Comparison of ENCODE assay signal across 12 mouse cellular contexts in genomic region chr5:50293794-50294193, GRCm38 (mm10).
DNase-seq lines count a peak whose midpoint lies in the region; ATAC-seq and TF ChIP-seq lines count a peak whose summit lies in the region.
"Had no signal": no experiment of that assay in that cellular context is flagged by ENCODE, and none has a peak within 500 bp of the region (broad histone marks: within the 10 kb centered on the region; RNA-seq: fewer than 3 reads in every experiment).

No protein-coding gene starts in this region.

- no peak overlapping the region for H3K4me2 ChIP-seq in hindbrain, postnatal 0 days (ENCODE audit: low read depth, low read length)
- H3K4me2 ChIP-seq in hindbrain, embryonic 16.5 days (ENCODE audit: low read length): no peak overlapping the region
- no peak overlapping the region for H3K4me2 ChIP-seq in midbrain, postnatal 0 days (ENCODE audit: low read depth, low read length, poor library complexity, severe bottlenecking)
- no peak overlapping the region for H3K4me2 ChIP-seq in midbrain, embryonic 15.5 days
- H3K4me2 ChIP-seq: forebrain, embryonic 15.5 days; limb, embryonic 15.5 days had no signal

- DNase-seq in hindbrain, postnatal 0 days (ENCODE audit: low spot score): peak; percentile 5
- DNase-seq in midbrain, postnatal 0 days (ENCODE audit: low spot score): no peak
- DNase-seq in c-Kit-positive CD71-positive TER-119-negative erythroid progenitor cells, embryonic 14.5 days (ENCODE audit: low read depth): peak; percentile 2
- no peak for DNase-seq in adrenal gland, postnatal 25 days

- no peak for ATAC-seq in hindbrain, postnatal 0 days
- ATAC-seq in hindbrain, embryonic 16.5 days: no peak
- no peak for ATAC-seq in midbrain, postnatal 0 days (ENCODE audit: low FRiP score)
- ATAC-seq in midbrain, embryonic 15.5 days (replicated peaks): no peak
- no peak for ATAC-seq in megakaryocyte, adult 5-6 weeks (ENCODE audit: poor library complexity, severe bottlenecking)
- ATAC-seq: forebrain, embryonic 15.5 days had no signal

- H3K36me3 ChIP-seq in hindbrain, postnatal 0 days (ENCODE audit: insufficient read depth, low read length): no peaks in the 10 kb centered on the region
- H3K36me3 ChIP-seq in hindbrain, embryonic 16.5 days (ENCODE audit: control insufficient read depth, insufficient read depth, low read length): no peaks in the 10 kb centered on the region
- no peaks in the 10 kb centered on the region for H3K36me3 ChIP-seq in midbrain, postnatal 0 days (ENCODE audit: insufficient read depth, low read length)
- no peaks in the 10 kb centered on the region for H3K36me3 ChIP-seq in midbrain, embryonic 15.5 days (replicated peaks)
- H3K36me3 ChIP-seq: forebrain, embryonic 15.5 days; G1E; heart, embryonic 10.5 days; limb, embryonic 15.5 days had no signal

- no peak overlapping the region for H3K27ac ChIP-seq in hindbrain, postnatal 0 days
- H3K27ac ChIP-seq in hindbrain, embryonic 16.5 days (ENCODE audit: low read depth, low read length): no peak overlapping the region
- H3K27ac ChIP-seq in midbrain, postnatal 0 days (ENCODE audit: low read depth, low read length): no peak overlapping the region
- no peak overlapping the region for H3K27ac ChIP-seq in midbrain, embryonic 15.5 days
- H3K27ac ChIP-seq: forebrain, embryonic 15.5 days; heart, embryonic 10.5 days; limb, embryonic 15.5 days had no signal

- H3K9ac ChIP-seq in hindbrain, postnatal 0 days (replicated peaks; ENCODE audit: low read length): no peak overlapping the region
- H3K9ac ChIP-seq in hindbrain, embryonic 16.5 days (ENCODE audit: low read depth, low read length): no peak overlapping the region
- H3K9ac ChIP-seq in midbrain, postnatal 0 days (replicated peaks; ENCODE audit: low read length, poor library complexity, severe bottlenecking): no peak overlapping the region
- H3K9ac ChIP-seq in midbrain, embryonic 15.5 days: no peak overlapping the region
- H3K9ac ChIP-seq: forebrain, embryonic 15.5 days; limb, embryonic 15.5 days had no signal

- no peak for TF ChIP-seq CTCF in hindbrain, postnatal 0 days (IDR thresholded peaks at IDR 0.05; ENCODE audit: low read depth)
- TF ChIP-seq CTCF in midbrain, postnatal 0 days (IDR thresholded peaks at IDR 0.05): peak; percentile 28; the same call in 1 of the 2 replicates

- no peak overlapping the region for H3K4me3 ChIP-seq in hindbrain, postnatal 0 days (ENCODE audit: low read length)
- H3K4me3 ChIP-seq in hindbrain, embryonic 16.5 days (ENCODE audit: low read length): no peak overlapping the region
- no peak overlapping the region for H3K4me3 ChIP-seq in midbrain, postnatal 0 days (ENCODE audit: low read depth, low read length)
- H3K4me3 ChIP-seq in midbrain, embryonic 15.5 days: no peak overlapping the region
- H3K4me3 ChIP-seq: forebrain, embryonic 15.5 days; heart, embryonic 10.5 days; limb, embryonic 15.5 days; megakaryocyte, embryonic 14.5 days had no signal

- no peaks in the 10 kb centered on the region for H3K9me3 ChIP-seq in hindbrain, postnatal 0 days (ENCODE audit: low read length)
- no peaks in the 10 kb centered on the region for H3K9me3 ChIP-seq in hindbrain, embryonic 16.5 days (ENCODE audit: control insufficient read depth, low read length)
- no peaks in the 10 kb centered on the region for H3K9me3 ChIP-seq in midbrain, postnatal 0 days (ENCODE audit: low read length)
- no peaks in the 10 kb centered on the region for H3K9me3 ChIP-seq in midbrain, embryonic 15.5 days
- H3K9me3 ChIP-seq: forebrain, embryonic 15.5 days; G1E; heart, embryonic 10.5 days; limb, embryonic 15.5 days; megakaryocyte, embryonic 14.5 days had no signal

- H3K27me3 ChIP-seq in hindbrain, postnatal 0 days (ENCODE audit: insufficient read depth, low read length): no peaks in the 10 kb centered on the region
- no peaks in the 10 kb centered on the region for H3K27me3 ChIP-seq in hindbrain, embryonic 16.5 days (replicated peaks; ENCODE audit: control insufficient read depth, insufficient read depth, low read length)
- no peaks in the 10 kb centered on the region for H3K27me3 ChIP-seq in midbrain, postnatal 0 days (ENCODE audit: insufficient read depth, low read length)
- H3K27me3 ChIP-seq in midbrain, embryonic 15.5 days (replicated peaks): no peaks in the 10 kb centered on the region
- H3K27me3 ChIP-seq: forebrain, embryonic 15.5 days; limb, embryonic 15.5 days; megakaryocyte, embryonic 14.5 days had no signal

- H3K4me1 ChIP-seq in hindbrain, postnatal 0 days (ENCODE audit: insufficient read depth, low read length): no peaks in the 10 kb centered on the region
- H3K4me1 ChIP-seq in hindbrain, embryonic 16.5 days (ENCODE audit: control insufficient read depth, insufficient read depth, low read depth, low read length): no peaks in the 10 kb centered on the region
- no peaks in the 10 kb centered on the region for H3K4me1 ChIP-seq in midbrain, postnatal 0 days (ENCODE audit: insufficient read depth, low read length)
- H3K4me1 ChIP-seq in midbrain, embryonic 15.5 days: no peaks in the 10 kb centered on the region
- H3K4me1 ChIP-seq: forebrain, embryonic 15.5 days; heart, embryonic 10.5 days; limb, embryonic 15.5 days; megakaryocyte, embryonic 14.5 days had no signal

- 59% methylated on average over 3 of the region's 3 CpGs for WGBS in hindbrain, postnatal 0 days
- 65% methylated on average over 3 of the region's 3 CpGs for WGBS in hindbrain, embryonic 16.5 days
- 60% methylated on average over 3 of the region's 3 CpGs for WGBS in midbrain, postnatal 0 days
- WGBS in midbrain, embryonic 15.5 days: 65% methylated on average over 3 of the region's 3 CpGs

Comparison
In these comparisons a context has a peak if more than half of its experiments do, and no peak if none do; other contexts are left out.
1. DNase-seq: peak in hindbrain, postnatal 0 days (single experiment) and c-Kit-positive CD71-positive TER-119-negative erythroid progenitor cells, embryonic 14.5 days (single experiment); none in midbrain, postnatal 0 days (single experiment) and adrenal gland, postnatal 25 days (single experiment).